In the genomic region with DNA sequence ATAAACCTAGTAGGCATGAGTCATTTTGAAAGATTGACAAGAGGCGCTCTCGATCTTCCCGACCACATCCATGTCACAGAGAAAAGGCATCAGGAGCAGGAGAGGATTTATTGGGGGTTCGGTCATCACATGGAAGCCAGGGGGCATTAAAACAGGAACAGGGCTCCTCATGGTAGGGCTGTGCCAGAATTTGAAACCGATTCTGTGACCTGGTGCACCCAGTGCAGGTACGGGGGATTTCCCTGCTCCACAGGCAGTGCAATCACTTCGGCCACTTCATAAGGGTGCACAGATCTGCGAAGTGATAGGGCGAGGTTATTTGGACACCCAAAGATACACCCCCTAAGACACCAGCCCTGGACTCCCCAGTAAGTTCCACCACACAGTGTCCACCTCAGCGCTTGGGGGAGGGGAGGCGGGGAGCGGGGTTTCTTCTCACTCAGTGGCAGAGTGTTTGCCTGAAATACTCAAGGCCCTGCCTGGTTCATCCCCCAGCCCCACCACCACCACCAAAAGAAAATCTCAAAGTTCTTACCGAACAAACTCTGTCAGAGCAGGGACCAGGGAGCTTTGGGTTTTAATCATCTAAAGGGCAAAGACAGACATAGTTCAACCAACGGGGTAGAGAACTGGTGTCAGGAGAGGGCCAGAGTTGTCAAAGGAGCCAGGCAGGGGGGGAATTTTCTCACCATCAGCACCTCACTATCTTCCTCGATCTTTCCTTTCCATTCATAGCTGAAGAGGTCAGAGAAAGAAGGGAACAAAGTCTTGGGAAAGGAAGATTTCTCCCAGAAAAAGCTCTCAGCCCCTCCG, we compare ENCODE assay signal across 8 mouse cellular contexts. TPM values are rescaled to one million over a fixed set of nuclear protein-coding genes. Genes with fewer than 3 reads are reported as not detected.
DNase-seq lines count a peak whose midpoint lies in the region; ATAC-seq and TF ChIP-seq lines count a peak whose summit lies in the region.

No protein-coding gene starts in this region.

- peak overlapping the region; percentile 77 for H3K9ac ChIP-seq in liver, embryonic 11.5 days (ENCODE audit: low read depth, low read length)

- H3K4me2 ChIP-seq in liver, embryonic 11.5 days = peak overlapping the region; percentile 98

- intact Hi-C loops in left cerebral cortex, postnatal 4 days (cut with DNase I) = no loop called here

- no peak for TF ChIP-seq POLR2A in thymus, adult 2 months (IDR thresholded peaks at IDR 0.05; ENCODE audit: control insufficient read depth, extremely low read depth, insufficient read depth, low read length, poor library complexity)

- no peak for DNase-seq in thymus, adult 2 months
- DNase-seq in thymus, postnatal 10 days (ENCODE audit: low spot score in 2 of 2) = no peak
- DNase-seq in liver, embryonic 11.5 days (ENCODE audit: low spot score) = no peak
- DNase-seq in left cerebral cortex, postnatal 4 days = no peak
- DNase-seq in MN1 (ENCODE audit: low spot score) = no peak
- DNase-seq in gastrocnemius, postnatal 25 days = no peak

- ATAC-seq in erythroblast, adult 5-6 weeks (replicated peaks; ENCODE audit: low FRiP score, poor library complexity, severe bottlenecking) = no peak
- ATAC-seq in liver, embryonic 11.5 days (replicated peaks; ENCODE audit: low FRiP score) = no peak

- no peaks in the 10 kb centered on the region for H3K9me3 ChIP-seq in erythroblast, embryonic 14.5 days (ENCODE audit: control insufficient read depth, low read length)
- no peaks in the 10 kb centered on the region for H3K9me3 ChIP-seq in liver, embryonic 11.5 days (ENCODE audit: control insufficient read depth, low read length)

- peaks cover 47% of the 10 kb centered on the region for H3K36me3 ChIP-seq in erythroblast, embryonic 14.5 days (ENCODE audit: control insufficient read depth)
- no peaks in the 10 kb centered on the region; the same call in 1 of the 2 replicates for H3K36me3 ChIP-seq in thymus, adult 2 months (ENCODE audit: control insufficient read depth, insufficient read depth, low read length)
- peaks cover 15% of the 10 kb centered on the region; the same call in 1 of the 2 replicates for H3K36me3 ChIP-seq in liver, embryonic 11.5 days (ENCODE audit: control insufficient read depth, insufficient read depth, low read length)

- H3K4me1 ChIP-seq in erythroblast, embryonic 14.5 days (ENCODE audit: control insufficient read depth) = peaks cover 68% of the 10 kb centered on the region
- peaks cover 39% of the 10 kb centered on the region for H3K4me1 ChIP-seq in thymus, adult 2 months (replicated peaks; ENCODE audit: control insufficient read depth, insufficient read depth, low read length)
- H3K4me1 ChIP-seq in liver, embryonic 11.5 days (replicated peaks; ENCODE audit: control insufficient read depth, insufficient read depth, low read length) = peaks cover 31% of the 10 kb centered on the region

- peak overlapping the region; percentile 86 for H3K4me3 ChIP-seq in erythroblast, embryonic 14.5 days (replicated peaks)
- H3K4me3 ChIP-seq in thymus, adult 2 months (ENCODE audit: control insufficient read depth, insufficient read depth, low read length) = peak overlapping the region; percentile 59
- peak overlapping the region; percentile 76 for H3K4me3 ChIP-seq in liver, embryonic 11.5 days (ENCODE audit: low read depth, low read length)

- no peaks in the 10 kb centered on the region for H3K27me3 ChIP-seq in erythroblast, embryonic 14.5 days (ENCODE audit: control insufficient read depth)
- no peaks in the 10 kb centered on the region for H3K27me3 ChIP-seq in thymus, adult 2 months (ENCODE audit: control insufficient read depth, insufficient read depth, low read length)
- H3K27me3 ChIP-seq in liver, embryonic 11.5 days (replicated peaks; ENCODE audit: control insufficient read depth, insufficient read depth, low read length) = no peaks in the 10 kb centered on the region

- H3K27ac ChIP-seq in thymus, adult 2 months (ENCODE audit: control insufficient read depth, insufficient read depth, low read length) = peak overlapping the region; percentile 78
- H3K27ac ChIP-seq in liver, embryonic 11.5 days (ENCODE audit: low read depth, low read length) = peak overlapping the region; percentile 91

- no peak for TF ChIP-seq CTCF in thymus, adult 2 months (IDR thresholded peaks at IDR 0.05; ENCODE audit: borderline replicate concordance, control insufficient read depth, extremely low read depth, insufficient read depth, low read length, poor library complexity)

- WGBS in thymus, adult 2 months = 63% methylated on average over 16 of the region's 16 CpGs
- WGBS in liver, embryonic 11.5 days = 46% methylated on average over 16 of the region's 16 CpGs

RNA-seq across cellular contexts. Expression of gene Cuta, which starts 1.3 kb away (rescaled TPM):
- polyA plus RNA-seq in erythroblast, embryonic 14.5 days (2012) = 19.6 and 19.8 TPM in 2 replicates
- total RNA-seq in erythroblast, adult 5-6 weeks (2015; ENCODE audit: low replicate concordance) = 33.6 and 59.6 TPM in 2 replicates
- total RNA-seq in erythroblast, adult 5-6 weeks (2017; ENCODE audit: low replicate concordance) = 10.2 and 14.4 TPM in 2 replicates
- 235 and 251 TPM in 2 replicates for polyA plus RNA-seq in thymus, adult 2 months (2012; rRNA removed)
- 159 and 171 TPM in 2 replicates for polyA plus RNA-seq in liver, embryonic 11.5 days (2014; fragmentation: Nextera tagmentation; extraction: Ambion mirVana)
- 10 to 100 TPM; 78.8 TPM for total RNA-seq in left cerebral cortex, postnatal 4 days (2021)
- 10 to 100 TPM; 83.7 to 87.0 TPM for total RNA-seq in gastrocnemius, postnatal 25 days (2021)

RNA-seq across cellular contexts. Expression of gene Syngap1, which starts 3.0 kb away (rescaled TPM):
- 0.78 and 0.86 TPM in 2 replicates for polyA plus RNA-seq in erythroblast, embryonic 14.5 days (2012)
- 0.42 and 2.5 TPM in 2 replicates for total RNA-seq in erythroblast, adult 5-6 weeks (2015; ENCODE audit: low replicate concordance)
- total RNA-seq in erythroblast, adult 5-6 weeks (2017; ENCODE audit: low replicate concordance) = 0.60 and 5.3 TPM in 2 replicates
- polyA plus RNA-seq in thymus, adult 2 months (2012; rRNA removed) = 7.6 and 7.7 TPM in 2 replicates
- 1.4 and 1.6 TPM in 2 replicates for polyA plus RNA-seq in liver, embryonic 11.5 days (2014; fragmentation: Nextera tagmentation; extraction: Ambion mirVana)
- total RNA-seq in left cerebral cortex, postnatal 4 days (2021) = 100 to 1,000 TPM; 350 to 366 TPM
- 1 to 10 TPM; 2.7 to 4.7 TPM for total RNA-seq in gastrocnemius, postnatal 25 days (2021)

RNA-seq across cellular contexts. Expression of gene Phf1, which starts 5.2 kb away (rescaled TPM):
- polyA plus RNA-seq in erythroblast, embryonic 14.5 days (2012) = 5.0 and 6.2 TPM in 2 replicates
- total RNA-seq in erythroblast, adult 5-6 weeks (2015; ENCODE audit: low replicate concordance) = 4.0 TPM in 2 replicates
- 2.5 and 4.1 TPM in 2 replicates for total RNA-seq in erythroblast, adult 5-6 weeks (2017; ENCODE audit: low replicate concordance)
- polyA plus RNA-seq in thymus, adult 2 months (2012; rRNA removed) = 125 and 132 TPM in 2 replicates
- polyA plus RNA-seq in liver, embryonic 11.5 days (2014; fragmentation: Nextera tagmentation; extraction: Ambion mirVana) = 3.2 and 3.4 TPM in 2 replicates
- 10 to 100 TPM; 30.5 to 33.6 TPM for total RNA-seq in left cerebral cortex, postnatal 4 days (2021)
- 1 to 10 TPM; 5.1 to 5.9 TPM for total RNA-seq in gastrocnemius, postnatal 25 days (2021)

RNA-seq across cellular contexts. Expression of gene Kifc5b, which starts 21.2 kb away (rescaled TPM):
- 8.1 and 9.2 TPM in 2 replicates for polyA plus RNA-seq in erythroblast, embryonic 14.5 days (2012)
- 3.3 and 5.6 TPM in 2 replicates for total RNA-seq in erythroblast, adult 5-6 weeks (2015; ENCODE audit: low replicate concordance)
- 18.9 and 30.1 TPM in 2 replicates for total RNA-seq in erythroblast, adult 5-6 weeks (2017; ENCODE audit: low replicate concordance)
- polyA plus RNA-seq in thymus, adult 2 months (2012; rRNA removed) = 26.0 and 30.1 TPM in 2 replicates
- polyA plus RNA-seq in liver, embryonic 11.5 days (2014; fragmentation: Nextera tagmentation; extraction: Ambion mirVana) = 8.6 and 8.7 TPM in 2 replicates
- total RNA-seq in left cerebral cortex, postnatal 4 days (2021) = 1 to 10 TPM; 4.8 to 6.0 TPM
- under 1 TPM; 0.31 to 0.56 TPM for total RNA-seq in gastrocnemius, postnatal 25 days (2021)

RNA-seq across cellular contexts. Expression of gene Zbtb9, which starts 34.9 kb away (rescaled TPM):
- polyA plus RNA-seq in erythroblast, embryonic 14.5 days (2012) = 0.12 and 0.13 TPM in 2 replicates
- 1.3 TPM in 1 of 2 replicates, not detected in the other for total RNA-seq in erythroblast, adult 5-6 weeks (2015; ENCODE audit: low replicate concordance)
- 5.3 and 6.0 TPM in 2 replicates for total RNA-seq in erythroblast, adult 5-6 weeks (2017; ENCODE audit: low replicate concordance)
- 54.6 and 60.7 TPM in 2 replicates for polyA plus RNA-seq in thymus, adult 2 months (2012; rRNA removed)
- 9.7 and 9.9 TPM in 2 replicates for polyA plus RNA-seq in liver, embryonic 11.5 days (2014; fragmentation: Nextera tagmentation; extraction: Ambion mirVana)
- 10 to 100 TPM; 17.0 to 18.1 TPM for total RNA-seq in left cerebral cortex, postnatal 4 days (2021)
- total RNA-seq in gastrocnemius, postnatal 25 days (2021) = under 1 TPM; 0.43 to 0.92 TPM

Comparison
In these comparisons a context has a peak if more than half of its experiments do, and no peak if none do; other contexts are left out.
1. RNA of gene Syngap1, which starts 3.0 kb away (total RNA-seq): 350 to 366 TPM in left cerebral cortex, postnatal 4 days; 2.7 to 4.7 TPM in gastrocnemius, postnatal 25 days and 0.42 to 5.3 TPM in erythroblast, adult 5-6 weeks; every median in the first group is over 10 times any median in the second.
2. RNA of gene Phf1, which starts 5.2 kb away (total RNA-seq): 30.5 to 33.6 TPM in left cerebral cortex, postnatal 4 days; 5.1 to 5.9 TPM in gastrocnemius, postnatal 25 days and 2.5 to 4.1 TPM in erythroblast, adult 5-6 weeks; every median in the first group is over 4 times any median in the second.
3. Peak in every context shown above with its lines, with median percentiles within 50 percentile points of each other: H3K4me3 ChIP-seq.